Mouse (Mus musculus) erythroblast, adult 5-6 weeks (primary cell): Measurements from ENCODE around the gene Cebpb. TPM values are rescaled to one million over a fixed set of nuclear protein-coding genes. Genes with fewer than 3 reads are reported as not detected.
A peak's percentile ranks its signal among the peaks of the same experiment; 100 is the strongest.

Experiments used
- ATAC-seq: replicated peaks from 2 replicates; pipeline ENCODE4 v1.8.0; 2016; ENCODE audit warnings: moderate number of reproducible peaks, mild to moderate bottlenecking, moderate TSS enrichment, inconsistent platforms; ENCODE audit not compliant: poor library complexity, low FRiP score, severe bottlenecking
- total RNA-seq, 2 experiments: library from RNA; stranded (forward) in 1 of 2; stranded (reverse) in 1 of 2; fragments of 150-400 nt in 1 of 2; fragments of 200-764, 138-1000 nt in 1 of 2; gene quantifications; 2 replicates each; pipeline versions ENCODE4 v1.2.3 to v1.2.4; 2015 to 2017; ENCODE audit warnings: low replicate concordance in 2 of 2

Cebpb gene
- total RNA-seq, 2 experiments from 2014 or later: 7.3 to 8.8 TPM

- ATAC-seq: no peak
These were observed 945 bp downstream of the Cebpb start, which contains the start of gene Tmem189 for GRCm38 (mm10) chr2:167689501-167690218. Gene Tmem189 (minus strand): TSS chr2:167689822.

DNA sequence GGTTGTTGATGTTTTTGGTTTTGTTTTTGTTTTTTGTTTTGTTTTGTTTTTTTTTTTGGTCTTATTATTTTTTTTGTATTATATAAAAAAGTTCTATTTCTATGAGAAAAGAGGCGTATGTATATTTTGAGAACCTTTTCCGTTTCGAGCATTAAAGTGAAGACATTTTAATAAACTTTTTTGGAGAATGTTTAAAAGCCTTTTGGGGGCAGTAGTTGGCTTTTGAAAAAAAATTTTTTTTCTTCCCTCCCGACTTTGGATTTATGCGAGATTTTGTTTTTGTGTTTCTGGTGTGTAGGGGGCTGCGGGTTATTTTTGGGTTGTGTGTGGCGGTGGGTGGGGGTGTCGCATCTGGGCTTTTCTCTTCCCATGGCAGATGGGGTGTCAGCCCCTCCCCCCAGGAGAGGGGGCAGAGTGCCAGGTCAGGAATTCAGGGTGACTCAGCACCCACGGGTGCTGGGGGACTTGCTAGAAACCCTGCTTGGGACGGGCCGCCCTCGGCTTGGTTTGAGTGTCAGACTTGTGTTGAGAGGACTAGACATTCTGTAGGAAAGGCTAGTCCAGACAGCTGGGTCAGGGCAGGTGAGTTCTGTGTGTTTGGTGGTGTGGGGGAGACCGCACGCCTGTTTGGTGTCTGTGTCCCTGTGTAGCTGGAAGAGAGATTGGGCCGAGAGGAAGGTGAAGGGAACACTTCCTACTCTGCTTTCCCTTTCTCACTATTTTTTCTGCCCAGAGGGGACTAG, 1.7 kb downstream of the Cebpb start:
- no peak for ATAC-seq

DNA sequence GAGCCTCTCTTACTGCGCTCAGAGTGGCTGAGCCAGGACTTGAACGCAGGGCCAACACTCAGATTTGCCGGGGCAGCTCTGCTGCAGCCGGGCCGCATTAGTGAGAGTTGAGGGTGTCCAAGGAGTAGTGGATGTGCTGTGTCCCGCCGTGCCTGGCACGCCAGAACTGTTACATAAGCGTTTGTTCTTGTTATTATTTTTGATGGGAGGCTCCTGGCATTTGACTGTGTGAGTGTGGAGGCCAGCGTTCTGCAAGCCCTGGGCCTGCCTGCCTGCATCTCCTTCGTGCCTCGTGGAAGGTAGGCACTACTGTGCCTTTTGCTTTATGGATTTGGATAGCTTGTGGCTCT, 2.2 kb downstream of the Cebpb start:
- ATAC-seq: no peak

GRCm38 (mm10) chr2:167691410-167691809, 2.7 kb downstream of the Cebpb start:
- no peak for ATAC-seq

- ATAC-seq: no peak
These were observed 3.4 kb downstream of the Cebpb start for GRCm38 (mm10) chr2:167691871-167692661.

- ATAC-seq: no peak
These were observed 4.1 kb downstream of the Cebpb start for GRCm38 (mm10) chr2:167692831-167693230.

GRCm38 (mm10) chr2:167693540-167693939, 4.8 kb downstream of the Cebpb start:
- ATAC-seq: no peak

- ATAC-seq: no peak
These were observed 5.5 kb downstream of the Cebpb start for GRCm38 (mm10) chr2:167694244-167694643.

DNA sequence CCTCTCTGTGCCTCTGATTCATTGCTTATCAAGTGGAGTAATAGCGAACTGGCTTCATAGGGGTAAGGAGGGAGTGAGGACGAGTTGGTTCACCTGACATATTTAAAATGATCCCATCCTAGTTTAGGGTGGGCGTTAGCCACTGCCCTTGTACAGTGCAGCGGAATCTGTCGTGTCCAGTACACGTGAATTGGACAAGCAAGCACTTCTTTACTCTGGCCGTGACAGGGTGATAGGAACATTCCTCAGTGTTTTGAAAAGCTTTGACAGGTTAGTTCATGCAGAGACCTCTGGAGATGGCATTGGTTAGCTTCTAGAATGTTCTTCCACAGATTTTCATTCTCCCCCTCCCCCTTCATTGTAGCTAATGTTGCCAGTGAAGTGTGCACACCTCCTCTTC, 6.2 kb downstream of the Cebpb start:
- ATAC-seq: no peak

DNA sequence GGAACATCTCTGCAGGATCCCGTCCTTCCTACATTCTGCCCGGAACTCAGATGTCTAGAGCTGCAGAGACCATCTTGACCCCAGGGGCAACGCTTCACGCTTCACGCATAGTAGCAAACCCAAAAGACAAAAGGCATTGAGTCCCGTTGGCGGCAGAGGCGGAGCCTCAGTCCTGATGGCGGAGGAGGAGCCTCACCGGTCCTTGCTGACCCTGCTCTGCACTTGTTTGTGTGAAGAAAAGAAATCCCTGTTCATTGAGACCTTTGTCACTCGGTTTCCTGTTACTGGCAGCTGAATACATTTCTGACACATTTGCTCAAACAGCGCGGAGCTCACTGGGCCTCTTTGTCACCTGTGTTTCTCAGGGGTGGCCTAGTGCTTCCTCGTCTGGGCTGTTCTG, 6.8 kb downstream of the Cebpb start:
- no peak for ATAC-seq

- no peak for ATAC-seq
These were observed 7.4 kb downstream of the Cebpb start for GRCm38 (mm10) chr2:167696143-167696542.

- peak; percentile 65 for ATAC-seq
These were observed 9.2 kb downstream of the Cebpb start for GRCm38 (mm10) chr2:167697902-167698301.

- ATAC-seq: no peak
These were observed 11.3 kb downstream of the Cebpb start for GRCm38 (mm10) chr2:167700018-167700417.

DNA sequence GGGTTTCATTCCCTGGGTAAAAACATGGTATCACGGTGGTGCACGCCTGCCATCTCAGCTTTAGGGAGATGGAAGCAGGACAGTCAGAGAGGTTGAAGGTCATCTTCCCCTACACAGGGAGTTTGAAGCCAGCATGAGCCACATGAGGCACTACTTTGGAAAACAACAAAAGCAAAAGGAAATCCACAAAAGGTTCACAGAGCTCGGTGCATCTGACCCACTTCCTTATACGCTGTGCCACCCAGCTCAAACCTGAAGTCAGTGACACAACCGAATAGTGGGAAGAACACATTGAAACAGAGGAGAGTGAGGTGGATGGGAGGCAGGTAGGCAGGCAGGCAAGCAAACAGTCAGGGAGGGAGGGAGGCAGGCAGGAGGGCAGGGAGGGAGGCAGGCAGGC, 12.8 kb downstream of the Cebpb start:
- ATAC-seq: no peak

- ATAC-seq: no peak
These were observed 13.4 kb downstream of the Cebpb start for GRCm38 (mm10) chr2:167702126-167702525.

DNA sequence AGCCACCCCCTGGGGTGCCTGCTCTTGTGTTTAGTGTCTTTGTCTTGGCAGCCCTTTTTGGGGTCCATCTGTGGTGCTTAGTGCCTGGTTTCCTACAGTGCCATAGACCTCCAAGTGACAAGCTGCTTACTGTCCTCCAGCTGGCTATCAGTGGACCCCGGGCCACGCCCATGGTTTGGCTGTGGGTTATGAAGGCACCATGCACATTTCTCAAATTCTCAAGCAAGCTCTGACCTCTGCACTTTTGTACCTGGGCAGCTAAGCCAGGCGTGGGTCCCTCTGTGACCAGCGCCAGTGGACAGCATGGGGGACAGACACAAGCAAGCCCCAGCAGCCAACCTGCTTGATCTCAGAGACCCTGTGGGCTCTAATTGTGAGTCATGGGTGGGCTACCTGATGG, 15.7 kb downstream of the Cebpb start:
- ATAC-seq: no peak

DNA sequence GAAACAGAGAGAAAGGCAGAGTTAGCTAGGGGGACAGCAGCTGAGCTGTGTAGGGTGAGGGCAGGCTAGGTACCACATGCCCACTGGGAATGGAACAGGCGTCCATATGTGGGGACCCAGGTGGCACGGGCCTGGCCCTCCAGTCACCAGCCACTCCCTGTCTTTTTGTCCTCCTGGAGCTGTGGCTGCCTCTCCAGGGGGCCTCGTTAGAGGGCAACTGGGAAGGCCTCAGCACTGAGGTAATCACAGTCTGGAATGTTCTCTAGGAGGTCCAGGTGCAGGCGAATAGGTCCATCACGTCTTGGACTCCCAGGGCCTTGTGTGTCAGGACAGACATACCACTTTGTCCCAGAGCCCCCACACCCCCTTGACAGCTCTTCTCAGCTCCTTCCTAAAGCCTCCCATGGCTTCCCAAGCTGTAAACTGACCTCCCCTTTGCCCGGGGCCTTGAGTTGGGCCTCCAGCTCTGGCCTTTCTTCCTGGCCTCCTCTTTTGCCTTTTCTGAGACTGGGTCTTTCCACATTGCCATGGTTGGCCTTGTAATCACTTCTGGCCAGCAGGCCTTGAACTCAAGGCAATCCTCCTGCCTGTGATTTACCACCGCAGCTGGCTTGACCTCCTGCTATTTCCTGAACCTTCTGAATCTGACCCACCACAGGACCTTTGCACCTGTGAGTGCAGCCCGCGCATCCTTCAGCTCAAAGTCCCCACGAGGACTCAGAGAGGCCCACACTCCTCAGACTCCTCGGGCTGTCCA, 17.6 kb downstream of the Cebpb start:
- ATAC-seq: no peak

GRCm38 (mm10) chr2:167708373-167708772, 19.7 kb downstream of the Cebpb start:
- ATAC-seq: no peak

GRCm38 (mm10) chr2:167709969-167710368, 21.3 kb downstream of the Cebpb start:
- no peak for ATAC-seq

DNA sequence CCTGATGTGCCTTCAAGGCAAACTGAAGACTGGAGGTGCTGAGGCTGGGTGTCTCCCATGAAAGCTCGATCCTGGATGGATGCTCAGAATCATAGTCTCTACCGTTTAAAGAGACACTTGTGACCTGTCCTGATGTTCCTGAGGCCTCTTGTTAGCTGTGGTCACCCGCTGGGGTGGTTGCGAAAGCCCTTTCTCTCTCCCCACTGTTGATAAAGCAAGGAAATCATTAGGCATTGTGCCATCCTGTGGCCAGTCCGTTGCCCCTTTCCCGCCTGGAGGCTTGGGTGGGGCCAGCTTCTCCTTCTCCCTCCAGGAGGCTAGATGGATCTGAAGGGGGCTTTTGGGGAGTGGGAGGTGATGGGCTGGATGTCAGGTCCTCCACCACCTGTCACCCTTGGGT, 21.9 kb downstream of the Cebpb start:
- no peak for ATAC-seq
